Mouse (Mus musculus): ENCODE measurements around the gene Ticrr.

DNA sequence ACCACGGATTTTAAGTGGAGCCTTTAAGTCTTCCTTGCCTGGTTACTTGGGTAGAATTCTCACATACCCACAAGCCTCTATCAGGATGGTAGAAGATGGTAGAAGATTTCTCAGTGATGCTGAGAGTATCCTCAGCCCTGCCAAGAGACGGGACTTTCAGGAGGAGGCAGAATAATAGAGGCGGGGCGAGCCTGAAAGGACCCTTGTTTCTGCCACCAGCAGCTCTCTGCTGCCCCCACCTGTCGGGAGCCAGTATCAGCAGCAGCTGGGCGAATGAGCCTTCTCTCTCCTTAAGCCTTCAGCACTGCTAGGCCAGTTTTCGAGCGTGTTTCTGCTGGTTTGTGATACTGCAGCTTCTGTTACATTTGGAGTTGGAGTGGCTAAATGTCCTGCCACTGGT is 69.2 kb downstream of the Ticrr start:
- TF ChIP-seq GATA1 (IDR thresholded peaks at IDR 0.05; ENCODE audit: borderline replicate concordance, low read length): no peak
- TF ChIP-seq FLI1 (IDR thresholded peaks at IDR 0.05; ENCODE audit: low read length): no peak
